Mouse (Mus musculus): Measurements from ENCODE around the gene Gm20388. TPM values are rescaled to one million over a fixed set of nuclear protein-coding genes. Genes with fewer than 3 reads are reported as not detected.
"Not testable (repeated sequence)": the region's sequence is repeated elsewhere in the genome, so short reads cannot be mapped to it uniquely, and the experiment has no call there.

Gene Gm20388
- total RNA-seq, 2 experiments from 2014 or later = 2.4 to 2.6 TPM

GRCm38 (mm10) chr8:123623523-123623922 lies 3712.9 kb downstream of the Gm20388 start:
- intact Hi-C loops (cut with DNase I); H3K4me3 ChIP-seq; H3K27ac ChIP-seq; DNase-seq (ENCODE audit: extremely low spot score in 1 of 2, low spot score in 2 of 2): not testable (repeated sequence)

GRCm38 (mm10) chr8:123624274-123624673 lies 3713.6 kb downstream of the Gm20388 start:
- intact Hi-C loops (cut with DNase I) = no loop called here
- DNase-seq (ENCODE audit: extremely low spot score in 1 of 2, low spot score in 2 of 2) = no peak
- Histone ChIP-seq H3K4me3 (no peak overlapping the region), H3K27ac (no peak overlapping the region)
- TF ChIP-seq CTCF (IDR thresholded peaks at IDR 0.05) = no peak

GRCm38 (mm10) chr8:123624702-123625101 lies 3714.1 kb downstream of the Gm20388 start:
- no peak overlapping the region for H3K4me3 ChIP-seq
- H3K27ac ChIP-seq = no peak overlapping the region
- DNase-seq (ENCODE audit: extremely low spot score in 1 of 2, low spot score in 2 of 2) = no peak
- no peak for TF ChIP-seq CTCF (IDR thresholded peaks at IDR 0.05)
- intact Hi-C loops (cut with DNase I) = no loop called here

- intact Hi-C loops (cut with DNase I) = no loop called here
- Histone ChIP-seq H3K4me3 (no peak overlapping the region), H3K27ac (no peak overlapping the region)
- DNase-seq (ENCODE audit: extremely low spot score in 1 of 2, low spot score in 2 of 2) = no peak
- TF ChIP-seq CTCF (IDR thresholded peaks at IDR 0.05) = no peak
Observed at GRCm38 (mm10) chr8:123625717-123626116, 3715.1 kb downstream of the Gm20388 start.

DNA sequence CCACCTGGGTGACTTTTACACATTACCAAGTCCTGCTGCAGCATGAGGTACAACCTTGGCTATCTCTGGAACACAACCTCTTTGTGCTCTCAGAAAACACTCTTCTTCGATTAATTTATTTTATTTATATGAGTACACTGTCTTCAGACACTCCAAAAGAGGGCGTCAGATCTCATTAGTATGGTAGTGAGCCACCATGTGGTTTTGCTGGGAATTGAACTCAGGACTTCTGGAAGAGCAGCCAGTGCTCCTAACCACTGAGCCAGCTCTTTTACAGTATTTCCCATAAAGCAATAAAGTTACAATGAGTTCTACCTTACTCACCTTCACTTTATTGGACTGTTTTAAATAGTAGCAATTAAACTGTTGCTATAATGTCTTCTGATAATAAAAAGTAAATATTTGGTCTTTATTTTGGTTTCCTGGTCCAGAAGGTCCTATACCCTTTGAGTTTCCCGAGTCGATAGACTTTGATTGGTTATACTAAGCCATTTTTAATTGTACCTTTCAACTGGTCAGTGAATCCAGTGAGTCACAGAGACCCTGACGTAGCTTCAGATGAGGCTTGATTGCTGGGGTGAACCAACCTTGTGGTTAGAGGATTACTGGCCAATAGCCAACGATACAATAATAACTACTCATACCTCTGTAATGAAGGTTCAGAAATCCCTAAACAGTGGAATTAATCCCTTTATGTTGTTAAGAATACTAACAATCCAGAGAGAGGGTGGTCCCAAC lies 3716.9 kb downstream of the Gm20388 start:
- no peak for DNase-seq (ENCODE audit: extremely low spot score in 1 of 2, low spot score in 2 of 2)
- TF ChIP-seq CTCF (IDR thresholded peaks at IDR 0.05) = peak; percentile 12; the same call in 1 of the 2 replicates
- intact Hi-C loops (cut with DNase I) = no loop called here
- H3K27ac ChIP-seq = no peak overlapping the region
- H3K4me3 ChIP-seq = no peak overlapping the region

DNA sequence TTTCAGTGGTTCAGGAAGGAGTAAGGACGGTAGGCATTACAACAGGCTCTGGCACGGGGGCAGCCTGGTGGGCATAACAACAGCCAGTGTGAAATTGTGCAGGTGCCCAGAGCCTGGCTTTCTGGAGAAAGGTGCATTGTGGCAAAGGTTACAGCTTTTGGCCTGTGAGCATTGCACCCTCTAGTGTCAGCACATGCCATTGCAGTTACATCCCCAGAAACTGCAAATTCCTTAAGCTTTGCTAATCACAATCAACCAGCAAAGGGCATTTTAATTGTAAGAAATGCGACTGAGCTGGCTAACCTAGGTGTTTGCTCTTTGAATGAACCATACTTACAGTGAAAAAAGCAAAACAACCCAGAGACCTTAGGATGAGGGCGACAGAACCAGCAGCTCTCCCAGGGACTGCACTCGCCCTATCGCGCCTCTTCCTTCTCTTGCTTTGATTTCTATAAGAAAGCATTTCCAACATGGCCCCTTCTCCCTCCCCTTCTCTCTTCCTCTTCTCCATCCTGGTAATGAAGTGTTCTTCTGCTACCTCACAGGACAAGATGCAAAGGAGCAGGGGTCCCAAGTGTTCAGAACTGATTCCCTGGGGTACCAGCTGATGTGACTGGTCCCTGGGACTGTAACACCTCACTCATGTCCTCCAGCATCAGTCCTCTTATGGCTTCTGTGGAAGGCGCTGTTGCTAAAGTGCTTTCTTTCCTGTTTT lies 3717.8 kb downstream of the Gm20388 start:
- intact Hi-C loops (cut with DNase I) = no loop called here
- peak; percentile 87 for TF ChIP-seq CTCF (IDR thresholded peaks at IDR 0.05)
- DNase-seq (ENCODE audit: extremely low spot score in 1 of 2, low spot score in 2 of 2) = peak in 1 of 2 experiments; percentile 52
- Histone ChIP-seq H3K4me3 (peak overlapping the region; percentile 36), H3K27ac (no peak overlapping the region)

DNA sequence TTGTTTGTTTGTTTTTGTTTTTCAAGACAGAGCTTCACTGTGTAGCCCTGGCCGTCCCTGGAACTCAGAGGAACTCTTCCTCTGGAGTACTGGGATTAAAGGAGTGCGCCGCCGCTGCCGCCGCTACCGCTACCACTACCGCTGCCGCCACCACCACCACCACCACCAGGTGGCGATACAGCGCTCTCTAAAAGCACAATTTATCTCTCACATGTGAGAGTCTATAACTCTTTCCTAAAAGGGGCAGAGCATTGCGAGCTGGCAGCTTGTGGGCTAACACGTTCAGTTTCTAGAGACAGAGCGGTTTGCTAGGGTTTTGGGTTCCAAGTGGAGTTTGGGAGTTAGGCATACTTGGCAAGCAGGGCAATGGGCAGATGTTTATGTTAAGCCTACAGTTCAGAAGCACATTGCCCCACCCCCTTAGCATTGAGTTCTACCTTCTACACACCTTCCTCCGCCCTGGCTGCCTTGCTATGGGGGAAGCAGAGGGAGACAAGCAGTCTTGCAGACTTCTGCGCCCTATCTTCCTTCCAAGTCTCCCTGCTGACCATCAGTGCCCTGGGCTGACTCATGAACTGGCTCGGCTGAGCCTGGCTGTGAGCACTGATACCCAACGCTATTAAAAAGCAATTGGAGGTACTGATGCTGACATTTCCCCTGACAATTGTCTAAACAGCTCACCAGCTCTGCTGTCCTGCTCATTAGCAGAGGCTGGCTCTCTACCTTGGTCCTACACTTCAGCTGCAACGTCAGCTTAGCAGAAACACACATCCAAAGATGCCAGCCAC lies 3718.5 kb downstream of the Gm20388 start:
- DNase-seq (ENCODE audit: extremely low spot score in 1 of 2, low spot score in 2 of 2) = peak; percentile 69 to 79
- intact Hi-C loops (cut with DNase I) = no loop called here
- TF ChIP-seq CTCF (IDR thresholded peaks at IDR 0.05) = peak; percentile 78
- Histone ChIP-seq H3K4me3 (peak overlapping the region; percentile 36), H3K27ac (no peak overlapping the region)

DNA sequence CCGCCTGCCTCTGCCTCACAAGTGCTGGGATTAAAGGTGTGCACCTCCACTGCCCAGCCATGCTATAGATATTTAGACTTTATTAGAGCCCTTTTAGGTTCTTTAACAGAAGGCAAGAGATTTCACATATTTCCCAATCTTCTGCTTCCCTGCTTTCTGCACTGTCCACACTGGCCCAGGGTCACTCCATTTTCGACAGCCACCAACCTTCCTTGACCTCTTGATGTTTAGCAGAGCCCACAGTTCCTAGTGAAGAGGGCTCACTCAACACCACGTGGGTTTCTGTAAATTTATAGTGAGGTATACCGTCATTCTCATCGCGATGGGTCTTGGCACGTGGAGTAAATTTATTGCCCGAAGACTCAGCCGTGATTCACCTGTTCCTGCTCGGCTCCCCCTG lies 3719.4 kb downstream of the Gm20388 start:
- no peak overlapping the region for H3K4me3 ChIP-seq
- no peak for DNase-seq (ENCODE audit: extremely low spot score in 1 of 2, low spot score in 2 of 2)
- TF ChIP-seq CTCF (IDR thresholded peaks at IDR 0.05) = no peak
- intact Hi-C loops (cut with DNase I) = no loop called here
- H3K27ac ChIP-seq = no peak overlapping the region

DNA sequence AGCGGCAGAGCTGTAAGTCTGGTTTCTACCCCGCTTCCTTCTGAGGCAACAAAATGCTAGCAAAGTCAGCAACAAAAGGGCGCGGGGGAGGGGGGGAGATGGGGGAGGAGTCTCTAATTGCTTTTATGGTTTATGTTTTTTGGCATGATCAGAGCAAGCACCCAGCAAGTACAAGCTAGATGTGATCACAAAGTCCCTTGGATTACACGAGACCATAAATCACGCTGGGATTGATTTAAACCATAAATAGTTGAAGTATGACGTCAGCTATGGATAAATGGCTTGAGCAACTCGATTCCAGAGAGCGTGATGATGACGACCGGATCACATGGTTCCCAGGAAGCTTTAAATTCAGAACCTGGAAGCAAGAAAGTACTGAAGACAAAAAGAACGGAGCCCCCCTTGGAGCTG lies 3720.2 kb downstream of the Gm20388 start:
- no peak for TF ChIP-seq CTCF (IDR thresholded peaks at IDR 0.05)
- DNase-seq (ENCODE audit: extremely low spot score in 1 of 2, low spot score in 2 of 2) = no peak
- intact Hi-C loops (cut with DNase I) = no loop called here
- no peak overlapping the region for H3K4me3 ChIP-seq
- no peak overlapping the region for H3K27ac ChIP-seq

DNA sequence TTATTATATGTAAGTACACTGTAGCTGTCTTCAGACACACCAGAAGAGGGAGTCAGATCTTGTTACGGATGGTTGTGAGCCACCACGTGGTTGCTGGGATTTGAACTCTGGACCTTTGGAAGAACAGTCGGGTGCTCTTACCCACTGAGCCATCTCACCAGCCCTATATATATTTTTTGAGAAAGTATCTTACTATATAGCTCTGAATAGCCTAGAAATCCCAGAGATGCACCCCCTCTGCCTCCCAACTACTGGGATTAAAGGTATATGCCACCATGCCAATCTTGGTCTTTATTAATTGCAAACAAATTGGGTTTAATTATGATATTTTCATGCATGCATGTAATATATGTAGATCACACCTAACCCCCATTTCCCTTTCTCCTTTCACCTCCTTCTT lies 3721.1 kb downstream of the Gm20388 start:
- H3K27ac ChIP-seq; H3K4me3 ChIP-seq; intact Hi-C loops (cut with DNase I); DNase-seq (ENCODE audit: extremely low spot score in 1 of 2, low spot score in 2 of 2): not testable (repeated sequence)

DNA sequence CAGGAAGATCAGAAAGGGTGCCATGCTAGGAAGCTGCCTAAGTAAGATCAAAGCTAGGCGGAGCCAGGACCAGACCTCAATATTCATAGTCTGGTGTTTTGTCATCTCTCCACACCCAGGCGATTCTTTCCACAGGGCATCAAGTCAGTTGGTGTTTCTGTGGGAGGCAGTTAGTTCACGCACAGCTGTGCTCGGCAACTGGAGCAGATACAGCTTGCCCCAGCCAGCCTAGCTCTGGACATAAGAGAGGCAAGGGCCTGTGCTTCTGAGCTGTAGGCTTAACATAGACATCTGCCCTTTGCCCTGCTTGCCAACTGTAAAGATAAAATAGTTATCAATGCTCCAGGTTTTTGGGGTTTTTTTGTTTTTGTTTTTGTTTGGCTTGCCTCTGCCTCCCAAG lies 3721.6 kb downstream of the Gm20388 start:
- DNase-seq (ENCODE audit: extremely low spot score in 1 of 2, low spot score in 2 of 2) = no peak
- Histone ChIP-seq H3K27ac (no peak overlapping the region), H3K4me3 (no peak overlapping the region)
- TF ChIP-seq CTCF (IDR thresholded peaks at IDR 0.05) = no peak
- intact Hi-C loops (cut with DNase I) = no loop called here

DNA sequence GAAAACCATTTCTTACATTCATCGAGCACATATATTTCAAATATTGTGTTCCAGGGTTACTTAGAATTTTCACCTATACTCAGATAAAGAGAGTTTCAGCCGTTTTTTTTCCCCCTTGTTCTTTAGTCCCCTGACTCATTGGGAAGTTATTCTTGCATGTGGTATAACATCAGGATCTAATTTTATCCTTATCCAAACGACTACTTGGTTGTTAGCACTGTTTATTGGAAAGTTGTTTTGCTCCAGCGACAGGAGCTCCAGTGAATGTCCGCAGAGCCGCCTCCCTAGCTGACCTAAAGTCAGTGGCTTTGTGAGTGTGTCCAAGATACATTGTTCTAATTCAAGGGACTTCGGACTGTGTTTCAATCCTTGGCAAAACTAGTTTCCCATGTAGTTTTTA lies 3723.2 kb downstream of the Gm20388 start:
- no peak for TF ChIP-seq CTCF (IDR thresholded peaks at IDR 0.05)
- DNase-seq (ENCODE audit: extremely low spot score in 1 of 2, low spot score in 2 of 2) = no peak
- H3K27ac ChIP-seq = no peak overlapping the region
- H3K4me3 ChIP-seq = no peak overlapping the region
- intact Hi-C loops (cut with DNase I) = no loop called here
